Mouse (Mus musculus) embryonic fibroblast, embryonic 13.5 days (primary cell): ENCODE data around the gene H2afx.

Experiments
- CTCF ChIP-seq: IDR thresholded peaks from 2 replicates; pipeline ENCODE4 v1.5.1; 2011; ENCODE audit warnings: mild to moderate bottlenecking, control low read depth, low read length, moderate library complexity, borderline replicate concordance; ENCODE audit not compliant: insufficient read depth
- POLR2A ChIP-seq: IDR thresholded peaks from 2 replicates; pipeline ENCODE4 v1.6.1; 2011; ENCODE audit warnings: low read depth, mild to moderate bottlenecking, control low read depth, low read length, moderate library complexity

GRCm38 (mm10) chr9:44345570-44346433 is 11.3 kb downstream of the H2afx start:
- no peak for TF ChIP-seq POLR2A
- TF ChIP-seq CTCF, result no peak
